Mouse (Mus musculus): ENCODE measurements around the gene Gsdme. TPM values are rescaled to one million over a fixed set of nuclear protein-coding genes. Genes with fewer than 3 reads are reported as not detected.

The Gsdme gene
- polyA plus RNA-seq, 1 experiment from 2014 or later = 25.6 TPM

- no peak overlapping the region for H3K27ac ChIP-seq (ENCODE audit: low read depth, low read length)
- H3K4me3 ChIP-seq (ENCODE audit: low read depth, low read length) = no peak overlapping the region
- WGBS = 66% methylated on average over 5 of the region's 5 CpGs
- no peak overlapping the region for H3K9ac ChIP-seq (ENCODE audit: low read depth, low read length)
- no peaks in the 10 kb centered on the region for H3K9me3 ChIP-seq (ENCODE audit: control insufficient read depth)
- no peaks in the 10 kb centered on the region for H3K36me3 ChIP-seq (ENCODE audit: control insufficient read depth, insufficient read depth)
- no peak for TF ChIP-seq CTCF (IDR thresholded peaks at IDR 0.05; ENCODE audit: low read depth)
- no peak overlapping the region for H3K4me2 ChIP-seq (replicated peaks; ENCODE audit: low read depth)
- H3K4me1 ChIP-seq (replicated peaks; ENCODE audit: control insufficient read depth, insufficient read depth, low read length) = no peaks in the 10 kb centered on the region
- ATAC-seq = no peak
- no peaks in the 10 kb centered on the region for H3K27me3 ChIP-seq (replicated peaks; ENCODE audit: control insufficient read depth, insufficient read depth, low read length)
Observed at GRCm38 (mm10) chr6:50240437-50240836, 23.2 kb downstream of the Gsdme start.

DNA sequence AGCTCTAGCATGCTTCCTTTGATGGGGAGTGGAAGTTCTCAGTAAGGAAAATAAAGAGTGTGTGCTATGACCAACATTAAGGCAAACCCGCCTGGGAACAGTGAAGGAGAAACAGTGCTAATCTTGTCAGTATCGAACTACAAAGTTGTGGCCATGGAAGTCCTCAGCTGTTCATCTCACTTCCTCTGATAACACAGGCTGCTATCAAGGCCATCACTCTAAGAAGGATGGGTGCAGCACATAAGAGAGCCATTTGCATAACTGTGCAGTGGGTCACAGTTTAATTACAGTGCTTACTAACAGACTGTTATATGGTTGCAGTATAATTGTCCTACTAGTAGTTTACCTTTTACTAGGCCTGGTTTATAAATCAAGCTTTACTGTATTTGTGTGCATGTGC lies 23.8 kb downstream of the Gsdme start:
- Histone ChIP-seq H3K27ac (ENCODE audit: low read depth, low read length) (no peak overlapping the region), H3K9ac (ENCODE audit: low read depth, low read length) (no peak overlapping the region), H3K4me1 (replicated peaks; ENCODE audit: control insufficient read depth, insufficient read depth, low read length) (no peaks in the 10 kb centered on the region), H3K36me3 (ENCODE audit: control insufficient read depth, insufficient read depth) (no peaks in the 10 kb centered on the region), H3K9me3 (ENCODE audit: control insufficient read depth) (no peaks in the 10 kb centered on the region), H3K27me3 (replicated peaks; ENCODE audit: control insufficient read depth, insufficient read depth, low read length) (no peaks in the 10 kb centered on the region), H3K4me2 (replicated peaks; ENCODE audit: low read depth) (no peak overlapping the region), H3K4me3 (ENCODE audit: low read depth, low read length) (no peak overlapping the region)
- ATAC-seq = no peak
- WGBS = 70% methylated on average over 2 of the region's 2 CpGs
- no peak for TF ChIP-seq CTCF (IDR thresholded peaks at IDR 0.05; ENCODE audit: low read depth)

DNA sequence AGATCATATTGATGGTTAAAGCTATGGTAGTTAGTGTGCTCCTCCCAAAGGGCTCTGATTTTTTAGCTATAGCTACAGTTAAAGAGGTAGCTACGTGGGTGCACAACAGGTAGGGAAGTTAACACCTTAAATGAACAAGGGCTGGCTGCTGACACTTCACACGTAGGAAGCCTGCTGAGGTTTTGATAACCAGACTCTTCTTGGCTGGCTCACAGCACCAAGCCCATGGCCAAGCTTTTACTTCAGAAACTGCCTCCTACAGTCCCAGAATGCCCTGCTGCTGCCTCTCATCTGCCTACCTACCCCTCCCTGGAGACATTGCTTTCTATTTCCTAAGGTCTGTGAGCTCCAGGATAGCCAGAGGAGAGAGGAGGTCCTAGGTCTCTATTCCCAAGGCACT lies 25.7 kb downstream of the Gsdme start:
- Histone ChIP-seq H3K9me3 (ENCODE audit: control insufficient read depth) (no peaks in the 10 kb centered on the region), H3K9ac (ENCODE audit: low read depth, low read length) (no peak overlapping the region), H3K4me2 (replicated peaks; ENCODE audit: low read depth) (no peak overlapping the region), H3K4me3 (ENCODE audit: low read depth, low read length) (no peak overlapping the region), H3K27ac (ENCODE audit: low read depth, low read length) (no peak overlapping the region), H3K36me3 (ENCODE audit: control insufficient read depth, insufficient read depth) (no peaks in the 10 kb centered on the region), H3K4me1 (replicated peaks; ENCODE audit: control insufficient read depth, insufficient read depth, low read length) (no peaks in the 10 kb centered on the region), H3K27me3 (replicated peaks; ENCODE audit: control insufficient read depth, insufficient read depth, low read length) (no peaks in the 10 kb centered on the region)
- 74% methylated on average over 2 of the region's 2 CpGs for WGBS
- no peak for ATAC-seq
- no peak for TF ChIP-seq CTCF (IDR thresholded peaks at IDR 0.05; ENCODE audit: low read depth)

GRCm38 (mm10) chr6:50232984-50233383 lies 30.7 kb downstream of the Gsdme start:
- Histone ChIP-seq H3K9me3 (ENCODE audit: control insufficient read depth) (no peaks in the 10 kb centered on the region), H3K27ac (ENCODE audit: low read depth, low read length) (no peak overlapping the region), H3K4me2 (replicated peaks; ENCODE audit: low read depth) (no peak overlapping the region), H3K27me3 (replicated peaks; ENCODE audit: control insufficient read depth, insufficient read depth, low read length) (no peaks in the 10 kb centered on the region), H3K36me3 (ENCODE audit: control insufficient read depth, insufficient read depth) (no peaks in the 10 kb centered on the region), H3K9ac (ENCODE audit: low read depth, low read length) (no peak overlapping the region), H3K4me1 (replicated peaks; ENCODE audit: control insufficient read depth, insufficient read depth, low read length) (no peaks in the 10 kb centered on the region), H3K4me3 (ENCODE audit: low read depth, low read length) (no peak overlapping the region)
- 25% methylated on average over 1 of the region's 1 CpGs for WGBS
- ATAC-seq = no peak
- TF ChIP-seq CTCF (IDR thresholded peaks at IDR 0.05; ENCODE audit: low read depth) = peak; percentile 51

GRCm38 (mm10) chr6:50231288-50231687 lies 32.4 kb downstream of the Gsdme start:
- no peak for TF ChIP-seq CTCF (IDR thresholded peaks at IDR 0.05; ENCODE audit: low read depth)
- Histone ChIP-seq H3K9me3 (ENCODE audit: control insufficient read depth) (no peaks in the 10 kb centered on the region), H3K4me1 (replicated peaks; ENCODE audit: control insufficient read depth, insufficient read depth, low read length) (no peaks in the 10 kb centered on the region), H3K4me3 (ENCODE audit: low read depth, low read length) (no peak overlapping the region), H3K27me3 (replicated peaks; ENCODE audit: control insufficient read depth, insufficient read depth, low read length) (no peaks in the 10 kb centered on the region), H3K27ac (ENCODE audit: low read depth, low read length) (no peak overlapping the region), H3K36me3 (ENCODE audit: control insufficient read depth, insufficient read depth) (no peaks in the 10 kb centered on the region), H3K4me2 (replicated peaks; ENCODE audit: low read depth) (no peak overlapping the region), H3K9ac (ENCODE audit: low read depth, low read length) (no peak overlapping the region)
- WGBS = 91% methylated on average over 5 of the region's 5 CpGs
- no peak for ATAC-seq

- WGBS = 70% methylated on average over 5 of the region's 5 CpGs
- TF ChIP-seq CTCF (IDR thresholded peaks at IDR 0.05; ENCODE audit: low read depth) = no peak
- no peak overlapping the region for H3K4me3 ChIP-seq (ENCODE audit: low read depth, low read length)
- no peaks in the 10 kb centered on the region for H3K9me3 ChIP-seq (ENCODE audit: control insufficient read depth)
- no peak overlapping the region for H3K27ac ChIP-seq (ENCODE audit: low read depth, low read length)
- no peak overlapping the region for H3K4me2 ChIP-seq (replicated peaks; ENCODE audit: low read depth)
- ATAC-seq = no peak
- no peaks in the 10 kb centered on the region for H3K27me3 ChIP-seq (replicated peaks; ENCODE audit: control insufficient read depth, insufficient read depth, low read length)
- no peaks in the 10 kb centered on the region; the same call in 1 of the 2 replicates for H3K36me3 ChIP-seq (ENCODE audit: control insufficient read depth, insufficient read depth)
- no peak overlapping the region for H3K9ac ChIP-seq (ENCODE audit: low read depth, low read length)
- H3K4me1 ChIP-seq (replicated peaks; ENCODE audit: control insufficient read depth, insufficient read depth, low read length) = no peaks in the 10 kb centered on the region
Observed at GRCm38 (mm10) chr6:50228180-50228579, 35.5 kb downstream of the Gsdme start.

GRCm38 (mm10) chr6:50225232-50225631 lies 38.4 kb downstream of the Gsdme start:
- no peaks in the 10 kb centered on the region for H3K9me3 ChIP-seq (ENCODE audit: control insufficient read depth)
- H3K4me3 ChIP-seq (ENCODE audit: low read depth, low read length) = no peak overlapping the region
- H3K27ac ChIP-seq (ENCODE audit: low read depth, low read length) = no peak overlapping the region
- no peaks in the 10 kb centered on the region for H3K27me3 ChIP-seq (replicated peaks; ENCODE audit: control insufficient read depth, insufficient read depth, low read length)
- no peaks in the 10 kb centered on the region for H3K4me1 ChIP-seq (replicated peaks; ENCODE audit: control insufficient read depth, insufficient read depth, low read length)
- H3K36me3 ChIP-seq (ENCODE audit: control insufficient read depth, insufficient read depth) = peaks cover 6% of the 10 kb centered on the region; the same call in 1 of the 2 replicates
- no peak overlapping the region for H3K9ac ChIP-seq (ENCODE audit: low read depth, low read length)
- no peak overlapping the region for H3K4me2 ChIP-seq (replicated peaks; ENCODE audit: low read depth)
- WGBS = 88% methylated on average over 5 of the region's 5 CpGs
- 0 out of 2 replicates have a peak, but pooled peaks have one; percentile 25 for ATAC-seq
- no peak for TF ChIP-seq CTCF (IDR thresholded peaks at IDR 0.05; ENCODE audit: low read depth)
